Mouse (Mus musculus) lung, embryonic 16.5 days (tissue): ENCODE measurements around the gene Dlg1. TPM values are rescaled to one million over a fixed set of nuclear protein-coding genes. Genes with fewer than 3 reads are reported as not detected.

ENCODE experiments used
- ATAC-seq: fragments of 200-750 bp; cut with Nextera tagmentation; 2 replicates; pipeline ENCODE4 v1.8.0; 2017; ENCODE audit warnings: low read depth, mild to moderate bottlenecking, moderate library complexity
- H3K27ac ChIP-seq: fragments of 300-500 bp; sonication (generic); 2 replicates; pipeline ENCODE4 v1.5.1; 2014; ENCODE audit warnings: mild to moderate bottlenecking, control low read depth, low read length
- H3K27me3 ChIP-seq: fragments of 300-500 bp; sonication (generic); 2 replicates; pipeline ENCODE4 v1.6.1; 2014; ENCODE audit warnings: low read depth, low read length, mixed read lengths; ENCODE audit not compliant: control insufficient read depth, insufficient read depth
- H3K36me3 ChIP-seq: fragments of 300-500 bp; sonication (generic); 2 replicates; pipeline ENCODE4 v1.6.1; 2014; ENCODE audit warnings: low read length; ENCODE audit not compliant: control insufficient read depth, insufficient read depth
- H3K4me1 ChIP-seq: fragments of 300-500 bp; sonication (generic); replicated peaks from 2 replicates; pipeline ENCODE4 v1.6.1; 2014; ENCODE audit warnings: low read length, mixed read lengths; ENCODE audit not compliant: control insufficient read depth, insufficient read depth
- H3K4me2 ChIP-seq: fragments of 300-500 bp; sonication (generic); 2 replicates; pipeline ENCODE4 v1.6.1; 2014; ENCODE audit warnings: low read depth, low read length, control low read depth
- H3K4me3 ChIP-seq: fragments of 300-500 bp; sonication (generic); 2 replicates; pipeline ENCODE4 v1.5.1; 2014; ENCODE audit warnings: mild to moderate bottlenecking, low read length, control low read depth
- H3K9ac ChIP-seq: fragments of 300-500 bp; sonication (generic); 2 replicates; pipeline ENCODE4 v1.6.1; 2014; ENCODE audit warnings: low read length, control low read depth
- H3K9me3 ChIP-seq: fragments of 300-500 bp; sonication (generic); 2 replicates; pipeline ENCODE4 v1.6.1; 2016; ENCODE audit warnings: low read length; ENCODE audit not compliant: control insufficient read depth
- WGBS: fragments of 180-500 bp; shearing (Covaris S2); extraction: QIAGEN DNeasy Blood & Tissue Kit; methylation state at CpG from one replicate; pipeline ENCODE4 v1.1.7; 2014; 5-methylcytosine and 5-hydroxymethylcytosine counted together
- polyA plus RNA-seq: library from polyadenylated mRNA; unstranded; fragments of >200 nt; fragmentation: Nextera tagmentation; extraction: Ambion mirVana; gene quantifications from 2 replicates; pipeline ENCODE4 v1.2.1, GENCODE M21; 2015

Dlg1 gene
- polyA plus RNA-seq, 1 experiment from 2014 or later, result 23.9 TPM

DNA sequence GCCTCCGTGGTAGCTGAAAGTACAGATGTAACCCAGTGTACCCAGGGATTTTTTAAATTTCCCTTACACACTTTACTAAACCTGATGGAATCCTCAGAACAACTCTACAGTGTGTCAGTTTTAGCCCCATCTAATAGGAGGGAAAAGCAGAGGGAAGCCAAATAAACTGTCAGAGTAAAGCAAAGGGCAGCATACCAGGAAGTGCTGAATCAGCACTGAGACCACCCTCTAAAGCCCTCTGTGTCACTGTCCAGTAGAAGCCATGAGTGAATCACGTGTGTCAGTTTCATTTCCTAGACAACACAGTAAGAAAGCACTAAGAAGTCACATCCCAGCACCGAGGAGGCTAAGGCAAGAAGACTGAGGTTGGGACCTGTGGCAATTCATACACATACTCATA lies 174.1 kb downstream of the Dlg1 start:
- Histone ChIP-seq H3K9ac (no peak overlapping the region), H3K27ac (no peak overlapping the region), H3K4me1 (no peaks in the 10 kb centered on the region), H3K4me2 (no peak overlapping the region), H3K4me3 (no peak overlapping the region), H3K9me3 (no peaks in the 10 kb centered on the region), H3K27me3 (no peaks in the 10 kb centered on the region), H3K36me3 (peaks cover 12% of the 10 kb centered on the region)
- no peak for ATAC-seq
- WGBS, result 79% methylated on average over 3 of the region's 3 CpGs

DNA sequence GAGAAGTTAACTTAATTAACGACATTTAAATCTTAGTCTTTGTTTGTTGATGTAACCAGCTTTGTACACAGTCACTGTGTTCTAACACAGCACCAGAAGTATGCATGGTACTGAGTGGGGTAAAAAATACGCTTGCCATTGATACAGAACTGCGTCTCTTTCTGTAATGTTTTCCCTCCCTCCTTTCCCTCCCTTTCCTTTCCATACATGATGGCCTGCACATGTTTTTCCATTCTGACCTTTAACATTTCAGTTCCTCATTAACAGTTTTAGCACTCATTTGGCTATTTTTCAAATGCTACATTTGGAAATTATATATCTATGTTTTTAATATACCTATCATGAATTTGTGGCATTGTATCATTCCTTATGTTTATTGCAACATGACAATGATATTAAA lies 181.0 kb downstream of the Dlg1 start:
- no peak for ATAC-seq
- no peak overlapping the region for H3K4me3 ChIP-seq
- H3K27ac ChIP-seq, result no peak overlapping the region
- peaks cover 7% of the 10 kb centered on the region; the same call in 1 of the 2 replicates for H3K36me3 ChIP-seq
- no peaks in the 10 kb centered on the region for H3K27me3 ChIP-seq
- WGBS, result 91% methylated on average over 3 of the region's 3 CpGs
- no peaks in the 10 kb centered on the region for H3K9me3 ChIP-seq
- no peak overlapping the region for H3K4me2 ChIP-seq
- H3K4me1 ChIP-seq, result no peaks in the 10 kb centered on the region
- no peak overlapping the region for H3K9ac ChIP-seq

DNA sequence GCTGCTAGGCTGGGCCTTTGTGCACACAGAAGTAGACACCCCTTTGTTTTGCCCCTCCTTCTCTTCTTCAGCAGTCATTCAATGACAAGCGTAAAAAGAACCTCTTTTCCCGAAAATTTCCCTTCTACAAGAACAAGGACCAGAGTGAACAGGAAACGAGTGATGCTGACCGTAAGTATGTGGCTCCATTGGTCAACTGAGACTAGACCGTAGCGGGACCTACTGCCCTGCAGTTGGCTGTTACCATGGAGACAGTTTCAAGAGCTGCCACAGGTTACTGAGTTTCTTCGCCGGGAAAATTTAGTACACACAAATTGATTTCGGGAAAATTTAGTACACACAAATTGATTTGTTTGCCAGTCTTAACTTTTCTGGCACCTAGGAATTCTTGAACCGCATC lies 183.5 kb downstream of the Dlg1 start:
- Histone ChIP-seq H3K4me3 (no peak overlapping the region), H3K4me2 (no peak overlapping the region), H3K27me3 (no peaks in the 10 kb centered on the region), H3K9ac (no peak overlapping the region), H3K27ac (no peak overlapping the region), H3K9me3 (no peaks in the 10 kb centered on the region), H3K4me1 (no peaks in the 10 kb centered on the region), H3K36me3 (peaks cover 3% of the 10 kb centered on the region; the same call in 1 of the 2 replicates)
- no peak for ATAC-seq
- WGBS, result 76% methylated on average over 10 of the region's 10 CpGs

GRCm38 (mm10) chr16:31863920-31864319 lies 200.7 kb downstream of the Dlg1 start:
- Histone ChIP-seq H3K27ac (no peak overlapping the region), H3K4me2 (no peak overlapping the region), H3K27me3 (no peaks in the 10 kb centered on the region), H3K4me3 (no peak overlapping the region), H3K36me3 (peaks cover 30% of the 10 kb centered on the region), H3K9me3 (peaks cover 7% of the 10 kb centered on the region), H3K4me1 (no peaks in the 10 kb centered on the region; the same call in 1 of the 2 replicates), H3K9ac (no peak overlapping the region)
- WGBS, result 45% methylated on average over 5 of the region's 5 CpGs
- peak; percentile 74; the same call in 1 of the 2 replicates for ATAC-seq

- Histone ChIP-seq H3K4me3 (no peak overlapping the region), H3K27me3 (no peaks in the 10 kb centered on the region), H3K27ac (no peak overlapping the region), H3K9ac (no peak overlapping the region), H3K9me3 (peaks cover 7% of the 10 kb centered on the region), H3K36me3 (peaks cover 30% of the 10 kb centered on the region), H3K4me2 (no peak overlapping the region), H3K4me1 (no peaks in the 10 kb centered on the region; the same call in 1 of the 2 replicates)
- 78% methylated on average over 3 of the region's 3 CpGs for WGBS
- no peak for ATAC-seq
These were observed 202.0 kb downstream of the Dlg1 start for GRCm38 (mm10) chr16:31865242-31865641.

DNA sequence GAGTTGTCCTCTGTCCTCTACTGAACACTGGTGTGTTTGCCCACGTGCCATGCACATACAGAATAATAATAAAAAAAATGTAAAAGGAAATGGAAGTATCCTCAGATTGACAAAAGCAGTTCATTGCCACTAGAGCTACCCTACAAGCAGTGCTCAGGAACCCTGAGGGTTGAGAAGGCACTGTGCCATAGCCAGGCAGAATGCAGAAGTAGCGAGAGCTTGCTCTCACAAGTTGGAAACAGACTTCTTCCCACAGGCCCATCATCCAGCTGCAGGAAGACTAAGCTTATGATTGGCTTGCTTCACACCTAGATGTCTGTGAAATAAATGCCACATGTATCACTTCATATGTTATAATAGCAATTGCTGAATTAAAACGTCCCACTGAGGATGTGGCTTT lies 203.7 kb downstream of the Dlg1 start:
- WGBS, result 79% methylated on average over 3 of the region's 3 CpGs
- ATAC-seq, result no peak
- no peak overlapping the region for H3K9ac ChIP-seq
- H3K4me1 ChIP-seq, result no peaks in the 10 kb centered on the region; the same call in 1 of the 2 replicates
- H3K4me3 ChIP-seq, result no peak overlapping the region
- H3K36me3 ChIP-seq, result peaks cover 19% of the 10 kb centered on the region
- H3K9me3 ChIP-seq, result no peaks in the 10 kb centered on the region
- no peaks in the 10 kb centered on the region for H3K27me3 ChIP-seq
- H3K4me2 ChIP-seq, result no peak overlapping the region
- H3K27ac ChIP-seq, result no peak overlapping the region

DNA sequence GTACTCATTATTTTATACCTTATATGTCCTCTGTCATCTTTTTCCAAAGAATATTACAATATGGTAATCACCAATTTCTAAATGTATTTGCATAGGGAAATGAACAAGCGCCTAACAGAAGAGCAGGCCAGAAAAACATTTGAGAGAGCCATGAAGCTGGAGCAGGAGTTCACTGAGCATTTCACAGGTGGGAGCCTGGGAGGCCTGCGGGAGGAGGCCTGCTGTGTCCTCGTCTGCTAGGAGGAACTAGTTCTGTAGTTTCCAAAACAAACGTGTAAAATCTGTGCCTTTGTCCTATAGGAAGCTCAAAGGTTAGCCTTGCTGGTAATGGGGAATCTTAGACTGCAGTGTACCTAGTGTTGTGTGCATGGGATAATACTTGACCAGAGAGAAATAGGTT lies 204.5 kb downstream of the Dlg1 start:
- Histone ChIP-seq H3K27ac (no peak overlapping the region), H3K4me3 (no peak overlapping the region), H3K9ac (no peak overlapping the region), H3K27me3 (no peaks in the 10 kb centered on the region), H3K4me1 (no peaks in the 10 kb centered on the region; the same call in 1 of the 2 replicates), H3K36me3 (peaks cover 19% of the 10 kb centered on the region), H3K9me3 (no peaks in the 10 kb centered on the region), H3K4me2 (no peak overlapping the region)
- no peak for ATAC-seq
- 80% methylated on average over 4 of the region's 4 CpGs for WGBS

DNA sequence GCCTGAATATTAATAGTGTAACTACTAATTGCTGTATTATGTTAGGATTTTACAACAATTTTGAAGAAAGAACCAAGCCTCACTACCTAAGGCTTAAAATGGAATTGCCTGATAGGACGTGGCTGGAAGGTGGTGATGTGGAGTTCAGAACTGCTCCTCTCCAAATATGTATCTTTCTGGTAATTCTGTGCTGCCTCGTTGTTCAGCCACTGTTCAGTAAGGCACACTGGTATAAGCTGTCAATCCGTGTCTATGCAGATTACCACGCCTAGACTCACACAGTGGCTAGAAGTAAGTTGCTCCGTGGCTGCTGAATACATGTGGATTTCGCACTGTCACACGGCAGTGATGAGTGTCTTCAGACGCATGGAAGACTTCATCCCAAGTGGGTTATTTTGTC lies 210.5 kb downstream of the Dlg1 start:
- Histone ChIP-seq H3K9ac (no peak overlapping the region), H3K4me1 (0 out of 2 replicates have a peak, but pooled peaks cover under 1% of the 10 kb centered on the region), H3K9me3 (no peaks in the 10 kb centered on the region), H3K27ac (no peak overlapping the region), H3K4me2 (no peak overlapping the region), H3K4me3 (no peak overlapping the region), H3K27me3 (no peaks in the 10 kb centered on the region), H3K36me3 (peaks cover 7% of the 10 kb centered on the region; the same call in 1 of the 2 replicates)
- WGBS, result 89% methylated on average over 8 of the region's 8 CpGs
- no peak for ATAC-seq

DNA sequence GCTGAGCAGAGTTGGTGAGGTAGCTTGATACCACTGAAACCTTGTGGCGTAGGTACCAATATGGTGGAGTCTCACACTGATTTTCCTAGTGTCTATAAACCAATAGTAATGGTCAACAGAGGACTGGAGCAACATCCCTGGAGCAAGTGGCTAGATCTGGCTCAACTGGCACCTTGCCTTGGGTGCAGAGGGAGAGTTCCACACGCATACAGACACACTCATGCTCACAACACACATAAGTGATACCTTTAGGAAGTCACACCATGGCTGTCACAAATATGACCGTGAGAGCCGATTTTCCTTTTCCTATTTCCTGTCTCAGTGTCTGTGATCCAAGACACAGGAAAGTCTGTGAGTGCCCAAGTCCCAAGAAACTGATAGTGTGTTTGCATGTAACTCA lies 212.1 kb downstream of the Dlg1 start:
- H3K9me3 ChIP-seq, result no peaks in the 10 kb centered on the region
- WGBS, result 84% methylated on average over 4 of the region's 4 CpGs
- no peak overlapping the region for H3K9ac ChIP-seq
- H3K4me3 ChIP-seq, result no peak overlapping the region
- ATAC-seq, result no peak
- H3K4me2 ChIP-seq, result no peak overlapping the region
- H3K27me3 ChIP-seq, result no peaks in the 10 kb centered on the region
- no peak overlapping the region for H3K27ac ChIP-seq
- peaks cover 7% of the 10 kb centered on the region; the same call in 1 of the 2 replicates for H3K36me3 ChIP-seq
- H3K4me1 ChIP-seq, result 0 out of 2 replicates have a peak, but pooled peaks cover 2% of the 10 kb centered on the region

DNA sequence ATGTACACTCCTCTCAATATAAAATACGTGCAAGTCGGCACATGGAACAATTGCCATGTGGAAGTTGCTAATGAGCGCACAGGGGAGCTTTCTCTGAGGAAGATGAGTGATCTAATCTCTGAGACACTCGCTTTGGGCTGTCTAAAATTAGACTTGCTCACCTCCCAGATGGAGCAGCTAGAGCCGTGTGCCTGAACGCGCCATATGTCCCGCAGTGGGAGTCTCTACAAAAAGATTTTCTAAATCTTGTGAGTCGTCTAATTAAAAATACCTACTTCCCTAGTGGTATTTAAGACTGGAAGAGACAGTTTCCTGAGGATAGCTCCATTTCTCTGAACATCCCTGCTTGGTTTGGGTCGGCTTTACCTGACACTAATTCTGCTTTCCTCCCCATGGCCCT lies 213.1 kb downstream of the Dlg1 start:
- no peaks in the 10 kb centered on the region for H3K27me3 ChIP-seq
- 0 out of 2 replicates have a peak, but pooled peaks cover 2% of the 10 kb centered on the region for H3K4me1 ChIP-seq
- H3K27ac ChIP-seq, result no peak overlapping the region
- H3K36me3 ChIP-seq, result peaks cover 7% of the 10 kb centered on the region; the same call in 1 of the 2 replicates
- 79% methylated on average over 10 of the region's 10 CpGs for WGBS
- no peak for ATAC-seq
- no peaks in the 10 kb centered on the region for H3K9me3 ChIP-seq
- H3K4me2 ChIP-seq, result no peak overlapping the region
- H3K4me3 ChIP-seq, result no peak overlapping the region
- no peak overlapping the region for H3K9ac ChIP-seq
